Mouse (Mus musculus) liver, embryonic 18 days (tissue): ENCODE results near the gene Olfr1076. TPM values are rescaled to one million over a fixed set of nuclear protein-coding genes. Genes with fewer than 3 reads are reported as not detected.

Source experiments
- polyA plus RNA-seq: library from polyadenylated mRNA; depleted of rRNA; stranded (reverse); fragments of >200 nt; gene quantifications from 2 replicates; pipeline ENCODE4 v1.2.3, GENCODE M21; 2012; rRNA removed

Gene Olfr1076
- not detected in 2 replicates for polyA plus RNA-seq

DNA sequence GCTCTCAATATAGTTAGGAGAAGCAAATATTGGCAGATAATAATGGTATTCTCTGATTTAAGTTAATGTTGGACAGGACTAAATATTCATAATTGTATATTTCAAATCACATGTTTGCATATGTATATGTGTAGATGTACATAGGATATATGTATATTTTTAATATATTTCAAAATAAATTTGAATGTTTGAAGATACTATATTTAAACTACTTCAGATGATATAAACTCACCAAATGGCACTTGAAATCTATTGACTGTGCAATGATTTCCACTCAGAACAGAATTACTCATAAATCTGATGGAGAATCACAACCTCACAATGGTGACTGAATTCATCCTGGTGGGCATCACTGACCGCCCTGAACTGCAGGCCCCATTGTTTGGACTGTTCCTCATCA is at the start of gene Olfr1076:
TSS of gene Olfr1076 (plus strand) at position 301 of the 400 bp plus-strand sequence.

DNA sequence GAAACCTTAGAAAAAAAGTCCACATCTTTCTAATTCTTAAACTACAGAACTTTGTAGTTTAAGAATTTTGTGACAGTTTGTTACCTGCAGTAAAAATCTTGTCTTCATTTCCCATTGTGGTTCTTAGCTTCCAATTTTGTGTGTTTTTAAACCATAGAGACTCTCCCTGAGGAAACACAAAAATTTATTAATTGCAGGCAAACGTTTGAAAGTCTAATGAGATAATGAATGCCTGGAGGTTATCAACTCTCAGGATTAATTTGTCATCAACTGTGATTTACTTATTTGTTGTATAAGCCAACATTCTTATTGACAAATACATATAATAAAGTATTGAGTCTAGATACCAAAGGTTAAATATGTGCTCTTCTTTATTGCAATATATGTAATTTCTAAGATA is 21.0 kb upstream of the Olfr1076 start, which contains the start of gene Olfr228:
TSS of gene Olfr228 (minus strand) at position 101 of the 400 bp plus-strand sequence.

DNA sequence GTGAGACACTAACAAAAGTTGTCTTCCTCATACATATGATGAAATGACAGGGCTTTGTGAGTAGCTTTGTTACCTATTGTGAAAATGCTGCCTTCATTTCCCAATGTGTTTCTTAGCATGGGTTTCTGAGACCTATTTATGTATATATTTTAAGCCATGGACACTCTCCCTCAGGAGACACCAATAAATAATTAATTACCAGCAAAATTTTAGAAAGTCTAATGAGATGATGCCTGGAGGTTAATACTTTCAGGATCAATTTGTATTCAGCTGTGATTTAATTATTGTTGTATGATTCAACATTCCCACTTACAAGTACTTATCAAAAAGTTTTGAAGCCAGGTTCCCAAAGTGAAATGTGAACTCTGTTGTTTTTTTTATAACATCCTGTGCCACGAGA is 34.1 kb downstream of the Olfr1076 start, which contains the start of gene Olfr1079:
TSS of gene Olfr1079 (minus strand) at position 101 of the 400 bp plus-strand sequence.

DNA sequence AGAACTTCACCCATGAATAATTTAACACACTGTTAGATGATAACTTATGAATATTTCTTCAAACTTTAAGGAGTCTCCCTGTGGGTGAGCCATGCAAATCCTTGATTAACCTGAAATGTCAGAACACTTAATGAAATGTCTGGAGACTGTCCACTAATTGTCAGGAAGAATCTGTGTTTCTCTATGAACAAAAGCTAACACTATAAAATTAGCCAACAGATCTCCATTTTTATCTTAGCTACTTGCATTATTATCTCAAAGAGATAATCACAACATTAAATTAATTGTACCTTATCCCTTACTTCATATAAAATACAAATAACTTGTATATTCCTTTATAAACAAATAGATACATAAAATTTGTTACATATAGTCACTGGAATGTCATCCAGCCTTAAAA is 49.9 kb downstream of the Olfr1076 start, which contains the start of gene Olfr1080:
TSS of gene Olfr1080 (minus strand) at position 101 of the 400 bp plus-strand sequence.

Other genes with a start within 250 kb of the Olfr1076 start
- not detected in 2 replicates for gene Olfr1051, start 229.4 kb upstream of the Olfr1076 start, polyA plus RNA-seq
- gene Olfr1052, start 216.0 kb upstream of the Olfr1076 start, polyA plus RNA-seq: not detected in 2 replicates
- gene Olfr1053, start 193.2 kb upstream of the Olfr1076 start, polyA plus RNA-seq: not detected in 2 replicates
- not detected in 2 replicates for gene Olfr1054, start 173.0 kb upstream of the Olfr1076 start, polyA plus RNA-seq
- not detected in 2 replicates for gene Olfr1055, start 158.2 kb upstream of the Olfr1076 start, polyA plus RNA-seq
- gene Olfr1056, start 146.0 kb upstream of the Olfr1076 start, polyA plus RNA-seq: not detected in 2 replicates
- gene Olfr1057, start 130.1 kb upstream of the Olfr1076 start, polyA plus RNA-seq: not detected in 2 replicates
- not detected in 2 replicates for gene Olfr1058, start 119.9 kb upstream of the Olfr1076 start, polyA plus RNA-seq
- gene Olfr1061, start 94.4 kb upstream of the Olfr1076 start, polyA plus RNA-seq: not detected in 2 replicates
- gene Olfr1062, start 81.7 kb upstream of the Olfr1076 start, polyA plus RNA-seq: not detected in 2 replicates
- not detected in 2 replicates for gene Olfr1065, start 57.9 kb upstream of the Olfr1076 start, polyA plus RNA-seq
- gene Olfr1066, start 52.2 kb upstream of the Olfr1076 start, polyA plus RNA-seq: not detected in 2 replicates
- not detected in 2 replicates for gene Olfr228, start 21.1 kb upstream of the Olfr1076 start, polyA plus RNA-seq
- not detected in 2 replicates for gene Olfr1079, start 34.0 kb downstream of the Olfr1076 start, polyA plus RNA-seq
- gene Olfr1080, start 49.8 kb downstream of the Olfr1076 start, polyA plus RNA-seq: not detected in 2 replicates
- gene Olfr1082, start 90.5 kb downstream of the Olfr1076 start, polyA plus RNA-seq: not detected in 2 replicates
- gene Olfr1084, start 131.3 kb downstream of the Olfr1076 start, polyA plus RNA-seq: not detected in 2 replicates
- gene Olfr1085, start 153.6 kb downstream of the Olfr1076 start, polyA plus RNA-seq: not detected in 2 replicates
- gene Olfr1086, start 171.6 kb downstream of the Olfr1076 start, polyA plus RNA-seq: not detected in 2 replicates
- gene Olfr1087, start 189.9 kb downstream of the Olfr1076 start, polyA plus RNA-seq: not detected in 2 replicates
- gene Olfr1089, start 225.2 kb downstream of the Olfr1076 start, polyA plus RNA-seq: not detected in 2 replicates